Mouse (Mus musculus): ENCODE results near the gene Ccsap.

The Ccsap gene

DNA sequence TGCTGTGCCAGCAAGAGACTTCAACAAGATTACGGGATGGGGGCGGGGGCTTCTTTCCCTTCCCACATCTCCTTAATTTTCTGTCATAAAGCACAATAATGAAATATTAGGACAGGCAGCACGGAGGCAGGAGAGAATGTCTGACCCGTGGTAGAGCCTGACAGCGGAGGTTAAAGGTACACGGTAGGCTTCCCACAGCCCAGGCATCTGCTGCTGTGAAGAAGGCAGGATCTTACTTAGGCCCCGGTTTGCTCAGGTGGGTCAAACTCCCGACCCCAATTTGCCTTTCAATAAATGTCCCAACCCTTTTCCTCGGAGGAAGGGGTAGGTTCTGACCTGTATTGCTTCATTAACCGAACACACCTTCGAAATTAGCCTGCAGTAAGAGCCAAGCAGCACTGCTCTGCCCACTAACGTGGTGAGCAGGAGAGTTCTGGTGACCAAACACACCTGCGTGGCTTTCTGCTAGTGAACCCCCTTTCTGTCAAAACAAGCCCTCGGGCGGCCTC, 54.7 kb downstream of the Ccsap start:
- no peak for DNase-seq (ENCODE audit: low spot score)

DNA sequence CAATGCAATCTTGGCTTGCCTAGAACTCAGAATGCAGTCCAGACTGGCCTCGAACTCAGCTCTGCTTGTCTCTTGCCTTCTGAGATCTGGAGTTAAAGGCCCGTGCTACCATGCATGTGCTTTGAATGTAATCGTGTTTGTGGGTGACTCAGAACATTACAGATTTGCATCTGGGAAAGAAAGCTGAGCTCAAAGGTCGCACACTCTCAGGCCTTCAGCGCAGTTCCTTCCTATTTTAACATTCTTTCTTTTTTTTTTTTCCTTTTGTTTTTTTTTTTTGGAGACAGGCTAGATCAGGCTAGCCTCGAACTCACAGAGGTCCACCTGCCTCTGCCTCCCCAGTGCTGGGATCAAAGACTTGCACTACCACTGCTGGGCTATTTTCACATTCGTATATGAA, 55.4 kb downstream of the Ccsap start:
- no peak for DNase-seq (ENCODE audit: low spot score)

DNA sequence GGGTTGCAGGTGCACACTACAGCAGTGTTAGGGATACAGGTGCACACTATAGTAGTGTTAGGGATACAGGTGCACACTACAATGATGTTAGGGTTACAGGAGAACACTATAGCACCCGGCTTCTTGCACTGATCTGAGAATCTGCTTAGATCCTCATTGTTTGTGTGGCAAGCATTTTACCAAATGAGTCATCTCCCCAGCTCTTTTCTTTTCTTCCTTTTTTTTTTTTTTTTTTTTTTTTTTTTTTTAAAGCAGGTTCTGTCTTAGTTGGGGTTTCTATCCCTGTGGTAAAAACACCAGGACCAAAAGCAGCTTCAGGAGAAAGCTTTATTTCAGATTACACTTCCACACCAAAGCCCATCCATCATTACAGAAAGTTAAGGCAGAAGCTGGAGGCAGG, 56.4 kb downstream of the Ccsap start:
- DNase-seq (ENCODE audit: low spot score), result no peak

DNA sequence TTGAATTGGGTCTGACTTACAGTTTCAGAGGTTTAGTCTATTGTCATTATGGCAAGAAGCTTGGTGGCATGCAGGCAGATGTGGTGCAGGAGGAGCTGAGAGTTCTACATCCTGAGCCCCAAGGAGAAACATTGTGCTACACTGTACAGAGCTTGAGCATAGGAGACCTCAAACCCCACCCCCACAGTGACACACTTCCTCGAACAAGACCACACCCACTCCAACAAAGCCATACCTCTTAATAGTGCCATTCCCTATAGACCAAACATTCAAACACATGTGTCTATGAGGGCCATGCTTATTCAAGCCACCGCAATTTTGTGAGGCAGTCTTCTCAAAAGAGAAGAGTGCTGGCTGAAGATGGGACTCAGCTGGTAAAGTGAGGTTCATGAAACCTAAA, 58.5 kb downstream of the Ccsap start:
- DNase-seq (ENCODE audit: low spot score), result no peak

DNA sequence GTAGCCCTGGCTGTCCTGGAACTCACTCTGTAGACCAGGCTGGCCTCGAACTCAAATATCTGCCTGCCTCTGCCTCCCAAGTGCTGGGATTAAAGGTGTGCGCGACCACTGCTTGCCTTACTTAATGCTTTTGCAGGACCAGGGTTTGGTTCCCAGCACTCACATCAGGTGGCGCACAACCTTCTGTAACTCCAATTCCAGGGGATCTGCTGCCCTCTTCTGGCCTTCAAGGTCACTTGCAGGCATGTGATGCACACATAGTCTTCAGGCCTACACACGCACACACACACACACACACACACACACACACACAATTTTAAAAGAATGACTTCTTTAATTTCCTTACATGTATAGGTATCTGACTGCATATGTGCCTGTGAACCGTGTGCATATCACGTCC, 59.1 kb downstream of the Ccsap start:
- DNase-seq (ENCODE audit: low spot score), result no peak

DNA sequence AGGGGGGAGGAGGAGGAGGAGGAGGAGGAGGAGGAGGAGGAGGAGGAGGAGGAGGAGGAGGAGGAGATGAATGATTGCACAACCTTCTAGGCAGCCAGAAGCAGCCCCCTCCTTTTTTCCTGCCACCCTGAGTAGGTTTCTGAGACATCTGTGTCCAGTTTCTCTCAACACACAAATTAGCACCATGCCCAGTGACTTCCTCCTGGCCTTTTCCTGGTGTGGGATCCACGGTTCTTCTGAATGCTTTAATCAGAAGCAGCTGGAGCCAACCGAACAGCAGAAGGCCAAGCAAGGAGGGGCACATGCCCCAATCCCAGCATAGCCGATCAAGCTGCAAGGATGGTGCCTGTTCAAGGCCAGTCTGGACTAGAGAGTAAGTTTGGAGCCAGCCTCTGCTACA, 60.1 kb downstream of the Ccsap start:
- no peak for DNase-seq (ENCODE audit: low spot score)

DNA sequence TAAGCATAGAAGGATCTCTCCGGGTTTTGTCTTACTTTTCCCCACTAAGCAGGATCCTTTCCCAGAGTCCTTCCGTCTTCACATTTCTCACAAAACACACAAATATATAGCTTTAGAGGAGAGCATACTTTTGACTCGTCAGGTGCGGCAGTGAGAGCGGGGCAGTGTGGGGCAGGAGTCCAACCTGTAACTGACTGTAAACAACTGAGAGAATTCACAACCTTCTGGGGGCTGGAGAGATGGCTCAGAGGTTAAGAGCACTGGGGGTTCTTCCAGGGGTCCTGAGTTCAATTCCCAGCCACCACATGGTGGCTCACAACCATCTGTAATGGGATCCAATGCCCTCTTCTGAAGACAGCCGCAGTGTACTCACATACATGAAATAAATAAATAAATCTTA, 60.6 kb downstream of the Ccsap start:
- DNase-seq (ENCODE audit: low spot score), result no peak

DNA sequence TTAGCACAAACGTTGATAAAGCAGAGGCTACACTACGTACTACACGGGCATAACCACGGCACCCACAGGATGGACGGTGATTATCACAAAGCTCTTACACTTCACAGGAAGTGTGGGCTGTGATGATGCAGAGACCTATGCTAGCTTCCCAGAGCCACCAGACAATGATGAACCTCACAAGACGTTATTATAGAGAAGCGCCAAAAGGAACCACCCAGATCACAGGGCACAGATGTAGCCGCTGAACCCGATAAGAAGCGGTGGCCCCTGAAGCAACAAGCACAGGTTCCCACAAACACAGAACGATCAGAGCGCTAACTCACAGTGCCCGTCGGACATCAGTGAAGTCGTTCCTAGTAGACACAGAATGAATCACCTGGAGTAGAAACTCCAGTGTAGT, 62.1 kb downstream of the Ccsap start:
- DNase-seq (ENCODE audit: low spot score), result no peak

DNA sequence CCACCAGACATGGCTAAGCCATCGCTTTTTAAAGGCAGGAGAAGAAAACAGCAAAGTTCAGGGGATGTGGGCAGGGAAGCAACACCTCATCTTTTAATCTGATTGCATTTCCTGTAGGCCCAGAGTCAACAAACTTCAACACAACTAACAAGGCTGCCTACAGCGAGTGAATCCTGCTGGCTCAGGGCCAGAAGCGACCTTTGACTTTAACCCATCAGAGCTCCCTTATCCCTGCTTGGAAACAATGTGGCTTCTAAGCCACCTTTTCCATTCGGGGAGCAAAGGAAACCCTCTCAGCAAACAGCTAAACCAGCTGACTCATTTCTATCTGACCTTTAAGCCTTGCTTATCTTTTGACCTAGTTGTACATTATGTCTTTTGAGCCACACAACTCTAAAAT, 63.3 kb downstream of the Ccsap start:
- no peak for DNase-seq (ENCODE audit: low spot score)

DNA sequence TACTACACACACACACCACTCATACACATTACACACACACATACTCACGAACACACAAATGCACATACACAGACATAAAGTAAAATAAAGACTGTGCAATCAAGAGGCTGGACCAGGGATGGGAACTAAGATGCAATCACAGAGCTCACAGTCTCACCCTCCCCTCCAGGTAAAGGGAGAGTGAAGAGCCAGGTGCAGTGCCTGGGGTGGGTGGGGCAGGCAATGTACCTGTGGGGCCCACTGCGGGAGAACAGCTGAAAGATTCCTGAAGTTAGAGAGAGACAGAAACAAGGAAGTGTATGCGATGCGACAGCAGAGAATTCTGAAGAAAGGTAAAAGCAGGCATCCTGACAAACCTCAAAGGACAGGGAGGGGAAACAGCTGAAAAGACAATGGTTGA, 65.2 kb downstream of the Ccsap start:
- DNase-seq (ENCODE audit: low spot score), result no peak

DNA sequence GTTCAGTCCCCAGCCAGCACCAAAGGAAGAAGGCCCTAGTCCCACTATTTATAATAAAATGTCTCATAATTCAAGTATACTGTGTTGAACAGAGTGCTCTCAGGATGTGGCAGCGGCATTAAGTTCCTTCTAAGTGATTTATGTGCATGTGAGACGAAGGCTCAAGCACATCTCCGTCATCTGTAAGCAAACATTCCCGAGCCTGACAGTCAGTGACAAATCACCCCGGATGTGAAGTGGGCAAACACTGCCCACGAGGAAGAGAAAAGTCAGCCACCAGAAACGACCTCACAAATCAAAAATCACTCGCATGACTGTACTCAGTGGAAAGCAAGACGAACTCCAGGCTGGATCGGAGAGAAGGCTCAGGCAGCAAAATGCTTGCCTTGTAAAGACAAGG, 66.1 kb downstream of the Ccsap start:
- no peak for DNase-seq (ENCODE audit: low spot score)

DNA sequence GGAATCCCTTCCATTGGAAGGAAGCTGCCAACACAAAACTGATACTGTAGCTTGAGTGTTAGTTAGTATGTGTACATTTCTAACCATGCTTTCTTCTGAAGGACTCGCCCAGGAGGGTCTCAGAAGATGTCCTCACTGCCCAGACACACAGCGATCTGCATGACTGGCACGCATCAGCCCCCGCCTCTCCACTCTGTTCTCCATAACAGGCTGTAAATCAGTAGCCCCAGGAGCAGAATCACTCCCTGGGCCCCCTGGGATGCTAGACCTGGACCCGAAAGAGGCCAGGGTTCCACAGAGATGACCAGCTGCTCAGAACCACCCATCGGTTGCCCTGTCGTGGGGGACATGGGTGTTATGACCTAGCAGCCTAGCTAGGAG, 68.2 kb downstream of the Ccsap start:
- DNase-seq (ENCODE audit: low spot score), result no peak

DNA sequence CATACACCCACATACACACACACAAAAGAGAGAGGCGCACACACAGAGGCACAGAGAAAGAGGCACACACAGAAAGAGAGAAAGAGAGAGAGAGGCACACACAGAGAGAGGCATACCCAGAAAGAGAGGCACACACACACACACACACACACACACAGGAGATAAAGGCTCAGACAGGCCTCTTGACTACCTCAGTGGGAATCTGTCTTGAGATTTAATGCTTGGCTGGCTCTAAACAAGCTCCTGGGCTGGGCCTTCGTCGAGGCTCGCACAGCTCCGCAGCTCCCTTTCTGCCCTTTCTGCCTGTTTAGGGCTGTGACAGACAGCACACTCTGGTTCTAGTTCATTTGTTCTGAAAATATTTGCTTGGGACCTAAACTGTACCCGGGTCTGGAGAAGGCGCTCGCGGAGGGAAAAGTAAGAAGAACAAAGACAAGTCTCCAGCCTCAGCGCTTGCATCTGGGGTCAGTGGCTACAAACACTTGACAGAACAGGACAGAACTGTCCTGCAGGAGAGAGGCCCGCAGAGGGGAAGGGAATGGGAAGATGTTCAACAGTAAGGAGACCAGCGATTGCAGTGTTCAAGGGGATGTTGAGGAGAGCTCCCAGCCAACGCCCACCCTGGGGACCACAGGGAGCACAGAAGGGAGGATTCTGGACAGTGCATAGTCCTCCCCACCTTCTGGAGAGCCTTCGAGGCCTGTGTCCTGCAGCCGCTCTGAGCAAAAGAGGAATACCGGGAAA, 68.7 kb downstream of the Ccsap start:
- no peak for DNase-seq (ENCODE audit: low spot score)

Measured in lung, postnatal 25 days (tissue).